Mouse (Mus musculus): ENCODE measurements at regions not wholly inside any gene's neighbourhood (a gene's known extent, or its start where the extent isn't known, plus 50 kb on each side); places are given as distances from the start of the nearest gene placed in this dataset.

DNA sequence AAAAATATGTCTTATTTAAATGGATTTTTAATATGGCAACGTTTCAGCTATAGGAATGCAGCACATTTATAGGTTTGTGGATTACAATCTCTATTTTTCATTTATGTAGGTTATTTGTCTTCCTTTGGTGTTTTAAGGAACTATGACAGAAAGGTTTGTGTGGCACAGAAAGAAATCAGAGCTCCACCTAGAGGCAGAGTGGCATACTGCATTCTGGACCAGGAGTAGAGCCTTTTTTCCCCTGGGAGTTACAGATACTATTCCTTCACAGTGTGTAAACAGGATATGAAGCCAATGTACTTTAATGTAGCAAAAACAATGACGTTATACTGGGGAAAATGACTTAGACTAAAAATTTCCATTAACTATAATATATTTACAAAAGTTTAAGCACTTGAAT is 94.9 kb upstream of the St8sia4 start:
- DNase-seq (ENCODE audit: low spot score in 2 of 2), result peak; percentile 24 to 49

DNA sequence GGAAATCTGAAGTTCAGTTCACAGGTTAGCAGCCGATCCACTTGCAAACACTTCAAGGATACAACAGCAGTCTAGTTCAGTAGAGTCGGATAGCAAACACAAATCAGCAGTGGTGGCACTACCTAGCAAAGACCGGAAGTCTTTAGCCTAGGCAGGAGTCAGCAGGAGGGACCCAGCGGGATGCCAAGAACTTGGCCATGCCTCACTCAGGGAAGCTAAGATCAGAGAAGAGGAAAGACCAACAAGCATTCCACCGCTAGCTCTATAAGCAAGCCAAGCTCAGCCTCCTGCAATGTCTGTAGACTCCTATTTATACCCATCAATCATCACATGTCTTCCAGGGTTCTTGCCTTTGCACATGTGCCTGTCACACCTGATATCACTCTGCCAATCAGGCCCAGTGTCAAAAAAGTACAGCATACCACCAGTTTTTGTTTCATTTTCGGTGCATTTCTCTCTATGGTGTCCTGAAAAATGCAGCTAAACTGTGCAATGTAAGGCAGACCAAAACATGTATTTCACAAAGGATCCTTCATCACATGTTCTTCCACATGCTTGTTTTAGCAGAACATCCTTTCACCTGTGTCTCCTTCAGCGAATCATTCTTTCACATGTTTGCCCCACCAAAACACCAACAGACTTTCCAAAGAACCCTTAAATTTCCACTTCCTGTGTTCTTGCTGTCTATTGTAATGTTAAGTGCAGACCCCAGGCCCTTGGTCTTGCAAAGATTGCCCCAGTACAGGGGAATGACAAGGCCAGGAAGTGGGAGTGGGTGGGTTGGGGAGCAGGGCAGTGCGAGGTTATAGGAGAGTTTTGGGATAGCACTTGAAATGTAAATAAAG is 86.9 kb upstream of the St8sia4 start:
- no peak for DNase-seq (ENCODE audit: low spot score in 2 of 2)

DNA sequence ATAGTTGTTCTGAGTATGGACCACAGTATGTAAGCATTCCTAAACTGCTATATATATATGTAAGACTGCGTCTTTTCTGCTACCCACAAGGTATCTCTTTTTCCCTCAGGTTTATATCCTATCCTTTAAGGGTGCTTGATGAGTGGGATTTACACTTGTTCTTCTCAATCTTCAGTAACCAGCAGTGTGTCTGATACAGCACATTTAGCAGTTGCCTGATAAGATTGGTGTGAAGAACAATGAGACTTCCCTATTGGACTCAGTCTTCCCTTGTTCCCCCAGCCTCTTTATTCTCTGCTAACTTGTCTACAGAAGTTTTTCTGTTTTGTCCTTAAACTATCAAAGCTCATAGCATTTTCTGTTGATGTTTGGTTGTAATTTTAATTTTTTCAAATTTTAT is 86.1 kb upstream of the St8sia4 start:
- DNase-seq (ENCODE audit: low spot score in 2 of 2), result no peak

DNA sequence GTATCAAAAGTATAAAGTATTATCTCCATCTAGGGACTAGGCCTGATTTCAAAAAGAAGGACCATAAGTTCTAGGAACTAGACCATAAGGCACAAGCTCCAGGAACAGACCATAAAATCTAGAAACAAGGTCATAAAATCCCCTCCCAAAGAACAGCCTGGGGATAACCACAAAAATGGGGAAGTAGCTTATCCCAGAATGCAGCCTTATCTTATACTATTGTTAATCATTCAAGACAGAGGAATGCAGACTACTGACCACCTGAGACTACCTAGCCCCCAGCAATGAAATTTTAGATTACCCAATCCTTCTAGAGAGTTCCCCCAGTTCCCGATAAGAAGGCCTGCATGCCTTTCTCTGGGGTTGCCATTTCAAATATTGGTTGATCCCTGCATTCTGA is 81.6 kb upstream of the St8sia4 start:
- no peak for DNase-seq (ENCODE audit: low spot score in 2 of 2)

DNA sequence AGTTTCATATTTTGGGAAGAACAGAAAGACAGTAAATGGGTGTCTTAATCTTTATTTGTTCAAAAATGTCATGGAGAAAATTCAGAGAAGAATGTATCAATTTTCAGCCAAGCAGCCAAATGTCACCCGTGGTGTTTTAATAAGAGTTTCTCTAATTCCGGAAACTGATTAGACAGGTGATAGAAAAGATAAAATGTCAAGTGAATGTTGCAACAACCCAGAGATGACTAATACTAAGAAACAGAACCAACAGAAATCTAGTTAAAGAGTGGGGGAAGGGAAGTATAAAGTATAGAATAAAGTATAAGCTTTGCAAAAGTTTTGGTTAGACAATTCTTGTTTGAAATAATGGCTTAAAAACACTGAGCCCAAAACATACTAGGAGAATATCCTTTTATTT is 79.9 kb upstream of the St8sia4 start:
- DNase-seq (ENCODE audit: low spot score in 2 of 2), result no peak

DNA sequence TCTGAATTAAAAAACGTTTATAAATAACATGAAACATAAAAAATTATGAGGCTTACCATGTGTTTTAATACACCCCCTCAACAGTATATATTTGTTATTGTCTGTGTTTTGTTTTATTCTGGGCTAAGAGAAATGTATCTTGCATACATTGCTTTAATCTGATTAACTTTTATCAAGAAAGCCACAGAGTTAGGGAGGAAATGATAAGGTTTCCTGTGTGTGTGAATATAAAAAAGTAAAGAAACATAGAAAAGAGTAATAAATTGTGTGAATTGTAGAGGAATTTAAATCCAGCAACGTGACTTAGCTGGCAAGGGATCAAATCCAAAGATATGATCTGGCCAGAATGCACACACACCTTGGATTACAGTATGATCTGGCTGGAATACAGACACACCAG is 77.1 kb upstream of the St8sia4 start:
- no peak for DNase-seq (ENCODE audit: low spot score in 2 of 2)

DNA sequence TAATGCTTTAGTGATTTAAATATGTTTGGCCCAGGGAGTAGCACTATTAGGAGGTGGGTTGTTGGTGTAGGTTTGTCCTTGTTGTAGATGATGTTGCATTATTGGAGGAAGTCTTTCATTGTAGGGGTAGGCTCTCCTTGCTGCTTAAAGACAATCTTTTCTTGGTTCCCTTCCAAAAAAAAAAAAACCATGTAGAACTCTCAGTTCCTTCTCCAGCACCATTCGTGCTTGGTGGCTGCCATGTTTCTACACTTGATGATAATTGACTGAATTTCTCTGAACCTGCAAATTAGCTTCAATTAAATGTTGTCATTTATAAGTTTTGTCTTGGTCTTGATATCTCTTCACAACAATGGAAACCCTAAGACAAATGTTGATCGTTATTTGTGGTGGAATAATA is 76.0 kb upstream of the St8sia4 start:
- DNase-seq (ENCODE audit: low spot score in 2 of 2), result no peak

DNA sequence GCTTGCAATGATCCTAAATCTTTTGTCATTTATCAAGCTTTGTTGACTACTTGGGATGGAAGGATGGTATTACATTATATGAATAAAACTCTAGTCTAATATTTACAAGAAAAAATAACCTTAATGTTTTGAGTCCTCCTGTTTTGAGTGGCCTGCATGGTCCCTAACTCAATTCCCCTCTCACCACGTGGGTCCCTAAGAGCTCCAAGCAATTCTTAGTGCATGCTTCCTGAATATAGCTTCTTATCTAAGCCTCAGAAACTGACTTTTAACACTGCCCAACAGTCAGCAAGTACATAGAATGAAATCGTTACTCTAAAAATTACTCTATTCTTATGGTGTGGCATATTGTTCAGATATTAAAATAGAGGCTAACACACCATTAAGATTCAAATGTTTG is 52.1 kb upstream of the St8sia4 start:
- no peak for DNase-seq (ENCODE audit: low spot score in 2 of 2)

DNA sequence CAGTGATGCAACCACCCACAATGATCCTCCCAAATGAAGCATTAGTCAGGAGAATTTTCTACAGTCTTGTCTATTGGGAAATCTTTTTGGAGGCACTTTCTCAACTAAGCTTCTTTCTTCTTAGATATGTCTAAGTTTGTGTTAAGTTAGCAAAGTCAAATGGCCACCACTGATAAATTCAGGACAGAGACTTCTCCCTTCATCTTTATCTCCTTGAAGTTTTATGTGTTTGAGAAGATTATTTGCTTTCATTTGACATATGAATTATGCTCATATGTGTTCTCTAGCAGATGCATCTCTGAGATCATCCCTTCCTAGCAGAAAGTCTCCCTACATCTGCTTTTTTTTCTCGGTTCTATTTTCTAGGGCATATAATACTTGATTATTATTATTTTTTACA is 51.4 kb upstream of the St8sia4 start:
- DNase-seq (ENCODE audit: low spot score in 2 of 2), result no peak

Measured in spleen, postnatal 14 days (tissue).